Mouse (Mus musculus) E14TG2a.4 (cell line): ENCODE measurements at regions not wholly inside any gene's neighbourhood (a gene's known extent, or its start where the extent isn't known, plus 50 kb on each side); places are given as distances from the start of the nearest gene placed in this dataset.

ENCODE experiments used
- CTCF ChIP-seq: conservative IDR thresholded peaks from 2 replicates; pipeline ENCODE4 v1.5.1; 2014; ENCODE audit warnings: low read length
- NANOG ChIP-seq: IDR thresholded peaks from 2 replicates; pipeline ENCODE4 v1.6.1; 2014; ENCODE audit warnings: borderline replicate concordance, low read length, mixed read lengths

DNA sequence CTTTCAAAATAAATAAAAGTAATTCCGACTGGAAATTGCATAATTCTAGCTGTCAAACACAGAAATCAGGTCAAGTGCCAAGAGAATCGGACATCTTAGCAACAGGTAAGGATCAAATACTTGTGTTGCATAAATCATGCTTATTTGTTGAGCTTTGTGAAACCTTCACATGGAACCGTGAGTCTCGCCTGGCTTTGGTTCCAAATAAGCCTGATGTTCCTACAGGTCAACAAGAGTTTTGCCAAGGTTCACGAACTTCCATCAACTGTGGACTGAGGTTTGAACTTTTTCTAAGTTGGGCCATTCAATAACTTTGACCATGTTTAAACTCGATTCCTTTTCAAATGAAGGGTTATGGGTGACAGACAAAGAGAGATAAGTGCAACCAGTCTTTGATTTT, 332.8 kb downstream of the Ankrd50 start:
- TF ChIP-seq CTCF (no peak), NANOG (no peak)
